In the genomic region with DNA sequence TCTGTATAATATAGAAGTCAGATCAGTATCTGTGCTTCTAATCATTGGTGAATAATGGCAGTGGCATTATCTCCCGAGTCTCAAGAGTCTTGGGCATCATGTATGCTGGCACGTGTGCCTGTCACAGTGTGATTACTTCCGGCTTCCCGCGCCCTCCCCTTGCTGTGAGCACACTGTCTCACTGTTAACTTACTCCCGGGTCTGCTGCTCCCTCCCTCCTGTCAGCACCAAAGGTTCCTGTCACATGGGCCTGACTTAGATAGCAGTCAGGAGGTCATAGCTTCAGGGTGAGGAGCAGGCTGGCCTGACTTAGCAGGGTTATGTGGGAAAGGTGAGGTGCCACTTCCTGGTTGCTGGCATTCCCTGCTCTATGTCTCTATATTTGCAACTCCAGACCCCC, we compare ENCODE assay signal across 11 mouse cellular contexts.
DNase-seq lines count a peak whose midpoint lies in the region; ATAC-seq lines count a peak whose summit lies in the region.
"Had no signal": no experiment of that assay in that cellular context is flagged by ENCODE, and none has a peak within 500 bp of the region (broad histone marks: within the 10 kb centered on the region; RNA-seq: fewer than 3 reads in every experiment).

No protein-coding gene starts in this region.

- no peaks in the 10 kb centered on the region for H3K27me3 ChIP-seq in hindbrain, embryonic 10.5 days (ENCODE audit: insufficient read depth, poor library complexity, severe bottlenecking)
- H3K27me3 ChIP-seq in hindbrain, embryonic 16.5 days (replicated peaks; ENCODE audit: control insufficient read depth, insufficient read depth, low read length), result no peaks in the 10 kb centered on the region
- H3K27me3 ChIP-seq in intestine, embryonic 15.5 days (replicated peaks), result no peaks in the 10 kb centered on the region
- H3K27me3 ChIP-seq: neural tube, embryonic 12.5 days had no signal

- no peak overlapping the region for H3K4me3 ChIP-seq in hindbrain, embryonic 10.5 days
- H3K4me3 ChIP-seq in hindbrain, embryonic 16.5 days (ENCODE audit: low read length), result no peak overlapping the region
- H3K4me3 ChIP-seq in intestine, embryonic 15.5 days (replicated peaks), result no peak overlapping the region
- H3K4me3 ChIP-seq: neural tube, embryonic 12.5 days had no signal

- H3K36me3 ChIP-seq in hindbrain, embryonic 10.5 days, result no peaks in the 10 kb centered on the region
- no peaks in the 10 kb centered on the region for H3K36me3 ChIP-seq in hindbrain, embryonic 16.5 days (ENCODE audit: control insufficient read depth, insufficient read depth, low read length)
- no peaks in the 10 kb centered on the region for H3K36me3 ChIP-seq in intestine, embryonic 15.5 days
- H3K36me3 ChIP-seq: neural tube, embryonic 12.5 days had no signal

- H3K9ac ChIP-seq in hindbrain, embryonic 16.5 days (ENCODE audit: low read depth, low read length), result no peak overlapping the region
- H3K9ac ChIP-seq in intestine, embryonic 15.5 days, result no peak overlapping the region
- H3K9ac ChIP-seq: neural tube, embryonic 12.5 days had no signal

- 50% methylated on average over 6 of the region's 6 CpGs for WGBS in hindbrain, embryonic 10.5 days
- 27% methylated on average over 6 of the region's 6 CpGs for WGBS in hindbrain, embryonic 16.5 days
- WGBS in intestine, embryonic 15.5 days, result 51% methylated on average over 6 of the region's 6 CpGs

- H3K4me2 ChIP-seq in hindbrain, embryonic 16.5 days (ENCODE audit: low read length), result no peak overlapping the region
- H3K4me2 ChIP-seq in intestine, embryonic 15.5 days (replicated peaks), result no peak overlapping the region
- H3K4me2 ChIP-seq: neural tube, embryonic 12.5 days had no signal

- no peak for DNase-seq in hindbrain, embryonic 10.5 days (ENCODE audit: low spot score)
- peak; percentile 35 for DNase-seq in ZHBTc4 (ENCODE audit: low read depth, low spot score)
- DNase-seq in layer of hippocampus, adult 9-11 months, result no peak
- DNase-seq in adrenal gland, adult 2 months, result no peak
- DNase-seq: layer of hippocampus, postnatal 36 days; lung, postnatal 36 days had no signal

- no peaks in the 10 kb centered on the region for H3K9me3 ChIP-seq in hindbrain, embryonic 10.5 days
- no peaks in the 10 kb centered on the region for H3K9me3 ChIP-seq in hindbrain, embryonic 16.5 days (ENCODE audit: control insufficient read depth, low read length)
- no peaks in the 10 kb centered on the region for H3K9me3 ChIP-seq in intestine, embryonic 15.5 days
- H3K9me3 ChIP-seq: neural tube, embryonic 12.5 days had no signal

- peaks cover 30% of the 10 kb centered on the region for H3K4me1 ChIP-seq in hindbrain, embryonic 10.5 days (replicated peaks)
- H3K4me1 ChIP-seq in hindbrain, embryonic 16.5 days (ENCODE audit: control insufficient read depth, insufficient read depth, low read depth, low read length), result no peaks in the 10 kb centered on the region; the same call in 1 of the 2 replicates
- no peaks in the 10 kb centered on the region for H3K4me1 ChIP-seq in intestine, embryonic 15.5 days (replicated peaks)

- H3K27ac ChIP-seq in hindbrain, embryonic 10.5 days, result peak overlapping the region; percentile 4; the same call in 1 of the 2 replicates
- no peak overlapping the region for H3K27ac ChIP-seq in hindbrain, embryonic 16.5 days (ENCODE audit: low read depth, low read length)
- H3K27ac ChIP-seq in intestine, embryonic 15.5 days, result no peak overlapping the region
- H3K27ac ChIP-seq: neural tube, embryonic 12.5 days had no signal

- ATAC-seq in hindbrain, embryonic 16.5 days, result no peak
- ATAC-seq in intestine, embryonic 15.5 days, result 0 out of 2 replicates have a peak, but pooled peaks have one; percentile 57
- peak; percentile 57 for ATAC-seq in megakaryocyte, adult 5-6 weeks (ENCODE audit: poor library complexity, severe bottlenecking)
- ATAC-seq: inflammation-experienced regulatory T-cells, adult 6 months had no signal
